Mouse (Mus musculus) heart, postnatal 0 days (tissue): ENCODE results near the gene Mpnd. TPM values are rescaled to one million over a fixed set of nuclear protein-coding genes. Genes with fewer than 3 reads are reported as not detected.

Experiments used
- ATAC-seq: fragments of 200-750 bp; cut with Nextera tagmentation; 2 replicates; pipeline ENCODE4 v1.8.0; 2017; ENCODE audit warnings: low read depth, moderate number of reproducible peaks, moderate library complexity; ENCODE audit not compliant: insufficient read depth
- DNase-seq: peaks from one replicate; pipeline ENCODE4 v3.0.0-alpha.2; 2016; ENCODE audit warnings: low spot score
- H3K27ac ChIP-seq: fragments of 300-500 bp; sonication (generic); 2 replicates; pipeline ENCODE4 v1.5.1; 2014; ENCODE audit warnings: low read depth, mild to moderate bottlenecking
- H3K27me3 ChIP-seq: fragments of 300-500 bp; sonication (generic); 2 replicates; pipeline ENCODE4 v1.6.1; 2014; ENCODE audit warnings: low read length, mixed read lengths; ENCODE audit not compliant: control insufficient read depth, insufficient read depth
- H3K36me3 ChIP-seq: fragments of 300-500 bp; sonication (generic); replicated peaks from 2 replicates; pipeline ENCODE4 v1.6.1; 2014; ENCODE audit warnings: low read length, mixed read lengths; ENCODE audit not compliant: control insufficient read depth, insufficient read depth
- H3K4me1 ChIP-seq: fragments of 300-500 bp; sonication (generic); 2 replicates; pipeline ENCODE4 v1.6.1; 2014; ENCODE audit warnings: antibody characterized with exemption; ENCODE audit not compliant: control insufficient read depth, insufficient read depth
- H3K4me2 ChIP-seq: fragments of 300-500 bp; sonication (generic); 2 replicates; pipeline ENCODE4 v1.6.1; 2014; ENCODE audit warnings: low read depth, mild to moderate bottlenecking, low read length, moderate library complexity
- H3K4me3 ChIP-seq: fragments of 300-500 bp; sonication (generic); 2 replicates; pipeline ENCODE4 v1.5.1; 2014; ENCODE audit warnings: low read depth, low read length
- H3K9ac ChIP-seq: fragments of 300-500 bp; sonication (generic); replicated peaks from 2 replicates; pipeline ENCODE4 v1.6.1; 2014; ENCODE audit warnings: low read depth, low read length, mixed read lengths
- H3K9me3 ChIP-seq: fragments of 300-500 bp; sonication (generic); replicated peaks from 2 replicates; pipeline ENCODE4 v1.6.1; 2016; ENCODE audit warnings: low read length; ENCODE audit not compliant: control insufficient read depth
- CTCF ChIP-seq: IDR thresholded peaks from 2 replicates; pipeline ENCODE4 v1.5.1; 2016; ENCODE audit warnings: antibody characterized with exemption, control low read depth, low read depth
- EP300 ChIP-seq: IDR thresholded peaks from 2 replicates; pipeline ENCODE4 v1.6.1; 2016; ENCODE audit warnings: antibody characterized with exemption, low read depth
- WGBS: fragments of 180-500 bp; shearing (Covaris S2); extraction: QIAGEN DNeasy Blood & Tissue Kit; methylation state at CpG from one replicate; pipeline ENCODE4 v1.1.7; 2014; 5-methylcytosine and 5-hydroxymethylcytosine counted together
- polyA plus RNA-seq: library from polyadenylated mRNA; unstranded; fragments of >200 nt; fragmentation: Nextera tagmentation; extraction: Ambion mirVana; gene quantifications from 2 replicates; pipeline ENCODE4 v1.2.1, GENCODE M21; 2015
- total RNA-seq: library from RNA; depleted of rRNA; stranded (reverse); fragments of >200 nt; gene quantifications from 2 replicates; pipeline ENCODE4 v1.2.3, GENCODE M21; 2014; ENCODE audit warnings: low replicate concordance

Gene Mpnd
- total and polyA plus RNA-seq, 2 experiments from 2014 or later, result 42.9 to 100 TPM

DNA sequence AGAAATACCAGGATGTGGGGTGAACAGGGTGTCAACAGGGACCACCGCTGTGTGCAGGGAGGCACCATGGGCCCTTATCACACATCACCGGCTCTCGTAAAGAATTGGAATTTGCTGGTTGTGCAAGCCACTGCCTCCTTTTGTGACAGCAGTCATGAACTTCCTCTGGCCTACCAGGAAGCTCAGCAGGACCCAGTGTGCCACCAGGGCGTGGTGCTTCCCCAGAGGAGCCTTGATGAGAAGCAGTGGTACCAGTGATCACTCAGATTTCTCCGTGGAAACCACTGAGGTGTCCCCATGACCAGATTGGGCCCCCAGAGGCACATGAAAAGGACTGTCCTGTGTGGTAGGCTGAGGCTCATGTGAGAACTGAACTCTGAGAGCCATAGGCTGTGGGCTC is 17.9 kb downstream of the Mpnd start:
- Histone ChIP-seq H3K27me3 (no peaks in the 10 kb centered on the region), H3K4me3 (no peak overlapping the region), H3K27ac (peak overlapping the region; percentile 23; the same call in 1 of the 2 replicates), H3K4me2 (no peak overlapping the region), H3K9me3 (no peaks in the 10 kb centered on the region), H3K9ac (no peak overlapping the region), H3K36me3 (peaks cover 20% of the 10 kb centered on the region), H3K4me1 (peaks cover 53% of the 10 kb centered on the region)
- TF ChIP-seq EP300, result no peak
- no peak for TF ChIP-seq CTCF
- DNase-seq, result no peak
- WGBS, result 33% methylated on average over 5 of the region's 5 CpGs
- no peak for ATAC-seq

DNA sequence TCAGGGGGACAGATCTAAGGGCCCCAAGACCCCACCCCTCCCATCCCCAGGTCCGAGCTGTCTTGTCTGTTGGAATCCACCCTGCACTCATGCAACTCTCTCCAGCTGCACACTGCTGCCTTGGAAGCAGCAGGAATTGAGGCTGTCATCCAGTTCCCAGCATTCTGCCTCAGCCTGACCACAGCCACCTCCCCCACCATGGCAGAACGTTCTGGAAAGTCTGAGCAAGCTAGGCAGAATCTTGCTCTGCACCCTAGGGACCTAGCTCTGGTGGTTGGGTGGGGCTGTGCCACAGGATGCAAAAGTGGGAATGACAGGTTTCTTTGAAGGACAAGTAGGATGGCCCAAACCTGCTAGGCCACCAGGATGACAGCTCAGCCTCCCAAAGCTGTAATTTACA is 19.0 kb downstream of the Mpnd start:
- Histone ChIP-seq H3K9ac (no peak overlapping the region), H3K4me3 (no peak overlapping the region), H3K27me3 (no peaks in the 10 kb centered on the region), H3K9me3 (no peaks in the 10 kb centered on the region), H3K36me3 (peaks cover 15% of the 10 kb centered on the region), H3K27ac (no peak overlapping the region), H3K4me2 (no peak overlapping the region), H3K4me1 (peaks cover 53% of the 10 kb centered on the region)
- DNase-seq (no peak), ATAC-seq (no peak)
- TF ChIP-seq CTCF (no peak), EP300 (no peak)
- 41% methylated on average over 2 of the region's 2 CpGs for WGBS

DNA sequence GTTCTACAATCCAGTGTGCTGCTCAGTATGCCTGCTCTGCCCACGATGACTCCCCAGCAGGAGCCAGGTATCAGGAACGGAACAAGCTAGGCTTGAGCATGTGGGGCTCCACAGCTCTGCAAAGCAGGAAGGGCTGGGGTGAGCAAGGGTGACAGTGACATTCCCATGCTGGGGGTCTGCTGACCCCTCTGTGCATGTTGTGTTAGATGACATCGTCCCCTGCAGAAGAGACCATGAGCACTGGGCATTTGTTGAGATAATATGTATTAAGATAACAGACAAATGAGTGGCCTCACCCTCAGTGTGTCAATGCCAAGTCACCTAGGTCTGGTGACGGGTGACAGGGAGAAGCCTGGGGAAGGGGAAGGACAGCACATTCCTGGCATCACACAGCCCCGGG is 19.4 kb downstream of the Mpnd start:
- WGBS, result 29% methylated on average over 5 of the region's 5 CpGs
- peaks cover 18% of the 10 kb centered on the region for H3K36me3 ChIP-seq
- TF ChIP-seq CTCF (no peak), EP300 (no peak)
- H3K27me3 ChIP-seq, result no peaks in the 10 kb centered on the region
- DNase-seq, result no peak
- H3K4me1 ChIP-seq, result peaks cover 53% of the 10 kb centered on the region
- H3K4me2 ChIP-seq, result no peak overlapping the region
- no peak for ATAC-seq
- no peak overlapping the region for H3K4me3 ChIP-seq
- no peak overlapping the region for H3K27ac ChIP-seq
- H3K9ac ChIP-seq, result no peak overlapping the region
- no peaks in the 10 kb centered on the region for H3K9me3 ChIP-seq

DNA sequence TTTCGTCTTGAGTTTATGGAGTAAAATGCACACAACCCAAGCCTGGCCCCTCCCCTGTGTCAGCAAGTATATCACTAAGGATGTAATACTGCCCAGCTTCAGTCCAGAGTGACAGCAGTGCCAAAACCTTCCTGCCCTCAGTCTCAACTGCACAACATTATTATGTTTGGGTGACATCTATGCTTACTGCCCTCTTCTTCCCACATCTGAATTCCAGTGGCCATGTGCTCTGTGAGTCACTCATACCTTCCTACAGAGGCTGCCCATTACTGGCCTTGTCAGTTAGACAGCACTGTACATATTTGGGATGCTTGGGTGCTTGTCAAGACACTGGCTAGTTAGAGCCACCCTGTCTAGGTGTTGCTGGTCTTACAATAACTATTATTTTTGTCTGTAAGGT is 20.8 kb downstream of the Mpnd start:
- Histone ChIP-seq H3K4me3 (no peak overlapping the region), H3K27ac (peak overlapping the region; percentile 43), H3K36me3 (0 out of 2 replicates have a peak, but pooled peaks cover 18% of the 10 kb centered on the region), H3K9ac (no peak overlapping the region), H3K27me3 (no peaks in the 10 kb centered on the region), H3K4me1 (peaks cover 56% of the 10 kb centered on the region), H3K4me2 (no peak overlapping the region), H3K9me3 (no peaks in the 10 kb centered on the region)
- ATAC-seq (peak; percentile 33; the same call in 1 of the 2 replicates), DNase-seq (peak; percentile 32)
- TF ChIP-seq EP300 (no peak), CTCF (no peak)
- WGBS, result 50% methylated on average over 1 of the region's 1 CpGs

DNA sequence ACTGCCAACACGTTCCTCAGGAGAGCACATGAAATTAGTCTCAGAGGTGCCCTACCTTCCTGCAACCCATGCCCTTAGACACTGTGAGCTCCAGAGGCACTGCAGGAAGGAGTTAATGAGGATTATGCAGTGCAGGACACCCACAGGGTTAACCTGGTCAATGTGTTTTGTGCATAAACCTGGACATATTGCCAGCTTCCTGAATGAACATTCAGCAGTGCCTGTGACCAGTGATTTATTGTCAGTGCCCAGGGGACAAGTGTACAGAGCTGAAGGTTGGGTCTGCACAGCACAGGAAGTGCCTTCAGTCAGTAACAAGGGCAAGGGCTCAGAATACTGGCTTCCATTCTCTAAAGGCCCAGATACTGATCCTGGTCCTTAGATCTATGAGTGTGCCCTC is 21.4 kb downstream of the Mpnd start:
- TF ChIP-seq CTCF (no peak), EP300 (no peak)
- no peaks in the 10 kb centered on the region for H3K27me3 ChIP-seq
- H3K4me1 ChIP-seq, result peaks cover 59% of the 10 kb centered on the region
- ATAC-seq (no peak), DNase-seq (no peak)
- no peak overlapping the region for H3K9ac ChIP-seq
- no peaks in the 10 kb centered on the region for H3K9me3 ChIP-seq
- H3K4me3 ChIP-seq, result no peak overlapping the region
- peak overlapping the region; percentile 41 for H3K27ac ChIP-seq
- WGBS, result 26% methylated on average over 1 of the region's 1 CpGs
- no peak overlapping the region for H3K4me2 ChIP-seq
- 0 out of 2 replicates have a peak, but pooled peaks cover 21% of the 10 kb centered on the region for H3K36me3 ChIP-seq

DNA sequence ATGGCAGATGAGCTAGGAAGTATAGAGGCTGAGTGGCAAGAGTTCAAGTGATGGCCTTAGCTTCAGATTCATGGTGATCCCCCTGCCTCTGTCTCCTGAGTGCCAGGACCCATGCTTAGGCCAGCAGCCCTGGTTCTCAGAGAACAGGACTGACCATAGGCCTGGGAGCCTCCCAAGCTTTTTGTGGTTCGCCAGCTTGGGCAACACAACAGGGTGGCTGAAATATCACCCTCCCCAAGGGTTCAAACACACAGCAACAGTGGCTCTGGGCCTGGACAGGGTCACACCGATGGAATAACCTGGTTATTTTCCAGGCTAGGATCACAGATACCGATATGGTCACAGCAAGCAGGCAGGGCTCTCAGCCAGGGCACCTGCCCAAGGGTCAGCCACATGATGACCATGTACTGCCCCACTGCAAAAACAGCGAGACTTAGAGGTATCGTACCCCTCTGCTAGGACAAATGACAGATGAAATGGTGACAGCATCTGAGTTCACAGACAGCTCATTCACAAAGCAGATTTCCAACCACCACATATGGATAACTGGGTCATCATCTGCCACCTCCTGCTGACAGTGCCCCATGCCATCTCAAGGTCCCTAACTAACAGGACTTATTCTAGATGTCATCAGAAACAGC is 22.4 kb downstream of the Mpnd start:
- Histone ChIP-seq H3K4me1 (peaks cover 57% of the 10 kb centered on the region), H3K27ac (no peak overlapping the region)
- WGBS, result 78% methylated on average over 5 of the region's 5 CpGs

More for the DNA sequence above, 22.4 kb downstream of the Mpnd start:
- Histone ChIP-seq H3K27me3 (no peaks in the 10 kb centered on the region), H3K4me2 (no peak overlapping the region), H3K4me3 (no peak overlapping the region), H3K9ac (no peak overlapping the region; the same call in 1 of the 2 replicates), H3K36me3 (0 out of 2 replicates have a peak, but pooled peaks cover 23% of the 10 kb centered on the region), H3K9me3 (no peaks in the 10 kb centered on the region)
- no peak for TF ChIP-seq CTCF
- no peak for TF ChIP-seq EP300
- DNase-seq (no peak), ATAC-seq (no peak)
